Mouse (Mus musculus): ENCODE data around the gene Ccrl2.

Gene Ccrl2

DNA sequence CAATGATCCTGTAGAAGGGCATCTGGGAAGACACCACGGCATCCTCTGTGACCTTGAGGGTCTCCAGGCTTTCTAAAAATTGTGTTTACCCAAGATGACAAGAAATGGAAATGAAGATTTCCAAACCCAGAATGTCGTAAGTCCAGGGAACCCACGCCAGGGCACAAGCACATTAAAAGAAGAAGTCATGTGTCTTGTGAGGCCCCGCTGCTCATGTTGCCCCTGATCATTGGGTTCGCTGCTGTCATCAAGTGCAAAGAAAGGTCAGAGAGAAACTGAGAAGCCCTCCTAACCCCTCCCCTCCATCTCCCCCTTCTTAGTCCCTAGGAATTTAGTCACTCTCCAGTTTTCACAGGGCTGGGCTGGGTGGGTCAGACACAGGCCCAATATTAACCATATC, 5.5 kb upstream of the Ccrl2 start:
- in situ Hi-C loops (cut with MboI): no loop called here

- in situ Hi-C loops (cut with MboI): no loop called here
These were observed 1.7 kb upstream of the Ccrl2 start for GRCm38 (mm10) chr9:111058943-111059556.

DNA sequence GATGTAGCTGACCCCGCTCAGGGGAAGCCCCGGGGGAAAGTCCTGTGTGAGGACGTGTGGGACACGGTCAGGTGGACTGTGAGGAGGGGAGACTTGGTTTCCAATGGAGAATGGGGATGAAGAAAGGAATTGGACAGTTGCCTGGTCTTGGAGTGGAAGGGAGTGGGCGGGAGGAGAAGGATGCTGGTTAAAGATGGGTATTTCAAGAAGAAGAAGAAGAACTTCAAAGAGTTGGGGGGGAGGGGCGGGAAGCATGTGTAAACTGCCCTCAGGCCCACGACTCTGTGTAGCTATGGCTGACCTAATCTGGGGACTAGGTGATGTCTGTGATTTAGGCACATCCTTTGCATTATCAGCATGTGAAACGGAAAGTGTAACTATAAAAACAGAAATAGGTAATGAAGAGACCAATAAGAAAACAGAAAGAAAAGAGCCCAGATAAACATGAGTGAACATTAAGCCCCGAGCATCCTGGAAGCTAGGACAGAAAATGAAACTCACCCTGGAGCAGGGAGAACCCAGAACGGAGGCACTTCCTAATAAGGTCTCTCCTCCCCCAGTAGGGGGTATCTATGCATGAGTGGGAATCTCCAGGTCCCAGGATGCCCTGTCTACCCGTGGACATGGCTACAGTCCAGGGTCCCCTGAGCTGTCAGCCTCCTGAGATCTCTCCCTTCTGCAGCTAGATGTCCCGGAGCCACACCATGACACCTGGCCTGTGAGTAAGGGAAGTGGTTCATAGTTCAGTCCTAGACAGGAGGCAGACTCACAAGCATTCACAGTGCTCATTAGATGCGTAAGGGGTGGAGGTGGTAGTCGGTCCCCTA, 438 bp upstream of the Ccrl2 start:
- in situ Hi-C loops (cut with MboI): no loop called here

GRCm38 (mm10) chr9:111056519-111056797, 861 bp downstream of the Ccrl2 start:
- in situ Hi-C loops (cut with MboI): no loop called here

GRCm38 (mm10) chr9:111055800-111056518, 1.4 kb downstream of the Ccrl2 start:
- in situ Hi-C loops (cut with MboI): no loop called here

DNA sequence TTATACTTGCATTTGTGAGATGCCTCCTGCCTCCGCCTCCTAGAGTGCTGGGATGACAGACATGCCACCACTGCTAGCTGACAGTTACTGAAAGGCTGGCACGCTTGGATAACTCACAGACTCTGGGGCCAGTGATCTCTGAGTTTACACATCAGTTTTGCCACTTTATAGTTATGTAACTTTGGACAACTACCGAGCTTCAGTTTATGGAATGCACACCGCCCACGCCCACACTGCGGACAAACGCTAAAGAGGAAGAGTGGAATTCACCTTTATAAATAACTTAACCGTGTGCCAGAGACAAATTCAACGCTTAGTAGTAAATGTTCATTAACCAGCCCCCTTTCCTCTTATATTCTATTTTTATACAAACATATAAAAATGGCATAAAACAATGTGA, 2.4 kb downstream of the Ccrl2 start:
- in situ Hi-C loops (cut with MboI): no loop called here

GRCm38 (mm10) chr9:111048452-111048851, 8.9 kb downstream of the Ccrl2 start:
- in situ Hi-C loops (cut with MboI): no loop called here

GRCm38 (mm10) chr9:111047266-111047665, 10.1 kb downstream of the Ccrl2 start:
- in situ Hi-C loops (cut with MboI): no loop called here

- in situ Hi-C loops (cut with MboI): no loop called here
These were observed 11.1 kb downstream of the Ccrl2 start for GRCm38 (mm10) chr9:111046222-111046621.

- in situ Hi-C loops (cut with MboI): no loop called here
These were observed 15.1 kb downstream of the Ccrl2 start for GRCm38 (mm10) chr9:111042266-111042665.

DNA sequence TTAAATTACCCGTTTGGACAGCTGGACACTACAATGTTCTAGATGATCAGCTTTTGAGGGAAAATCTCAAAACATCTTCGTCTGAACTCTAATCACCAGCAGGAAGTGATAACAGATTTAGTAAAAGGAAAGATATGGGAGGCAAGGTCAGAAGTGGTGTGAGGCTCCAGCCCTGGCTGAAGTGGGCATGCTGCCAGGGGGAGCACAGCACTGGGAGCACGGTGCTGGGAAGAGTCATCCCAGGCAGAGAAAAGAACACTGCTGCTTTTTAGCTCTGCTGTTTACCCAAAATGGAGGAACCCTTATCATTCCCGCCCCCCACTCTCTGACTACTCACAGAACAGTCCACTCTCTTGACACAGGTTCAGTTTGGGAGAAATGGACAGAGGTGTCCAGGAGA, 17.4 kb downstream of the Ccrl2 start:
- in situ Hi-C loops (cut with MboI): no loop called here

DNA sequence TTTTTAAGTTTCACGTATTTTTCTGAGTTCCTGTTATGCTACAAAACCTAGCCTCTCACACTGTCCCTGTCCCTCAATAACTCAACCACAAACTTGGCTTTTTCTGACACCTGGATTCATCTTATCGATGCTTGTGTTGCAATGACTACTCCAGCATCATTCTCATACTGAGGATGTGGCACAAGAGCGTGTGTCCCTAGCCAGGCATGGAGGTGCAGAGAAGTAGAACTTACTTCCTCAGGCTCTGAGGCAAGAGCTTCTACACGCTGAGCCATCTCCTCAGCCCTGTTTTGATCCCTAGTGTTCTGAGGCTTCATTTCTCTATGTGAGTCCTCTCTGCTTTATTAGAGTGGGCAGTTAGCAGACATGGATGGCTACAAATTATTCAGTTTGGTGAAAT, 23.6 kb downstream of the Ccrl2 start:
- in situ Hi-C loops (cut with MboI): no loop called here

GRCm38 (mm10) chr9:111026791-111027190, 30.5 kb downstream of the Ccrl2 start:
- in situ Hi-C loops (cut with MboI): no loop called here

DNA sequence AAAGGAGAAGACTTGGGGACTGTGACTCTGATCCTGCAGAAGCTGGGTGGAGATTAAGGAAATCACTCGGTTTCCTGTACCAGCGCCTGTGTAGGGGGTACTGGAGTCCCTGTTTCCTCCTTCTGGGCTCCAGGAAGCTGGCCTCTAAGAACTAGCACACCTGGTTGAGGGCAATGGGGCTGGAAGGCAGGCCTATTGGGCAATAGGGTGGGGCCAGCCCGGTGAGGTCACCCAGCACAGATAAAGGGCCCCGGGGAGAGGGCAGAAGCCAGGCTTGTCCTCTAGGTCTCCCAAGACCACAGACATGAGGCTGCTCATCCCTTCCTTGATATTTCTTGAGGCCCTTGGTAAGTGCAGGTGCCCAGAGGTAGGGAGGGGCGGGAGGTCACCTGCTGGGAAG, 38.3 kb downstream of the Ccrl2 start, which contains the start of gene Ltf:
Ltf (plus strand) TSS at position 250 of the 400 bp plus-strand sequence.
- in situ Hi-C loops (cut with MboI): no loop called here

GRCm38 (mm10) chr9:111015658-111016057, 41.7 kb downstream of the Ccrl2 start:
- in situ Hi-C loops (cut with MboI): no loop called here

DNA sequence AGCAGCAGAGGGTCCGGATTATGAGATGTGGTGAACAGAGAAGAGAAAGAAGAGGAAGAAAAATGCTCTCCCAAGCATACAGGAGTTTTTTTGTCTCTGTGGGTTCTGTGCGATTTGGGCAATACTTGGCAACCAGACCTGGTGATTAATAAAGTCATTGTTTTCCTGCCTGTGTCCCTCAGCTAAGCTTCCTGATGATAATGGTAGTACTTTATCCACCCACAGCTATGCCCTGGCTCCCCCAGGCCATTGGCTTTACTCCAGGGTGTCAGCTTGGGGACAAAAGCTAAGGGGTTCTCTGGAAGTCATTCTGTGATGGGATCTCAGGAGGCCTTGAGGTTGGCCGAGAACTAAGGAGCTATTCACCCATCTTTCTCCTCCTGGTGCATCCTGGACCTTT, 45.3 kb downstream of the Ccrl2 start:
- in situ Hi-C loops (cut with MboI): no loop called here

GRCm38 (mm10) chr9:111011550-111011949, 45.8 kb downstream of the Ccrl2 start:
- in situ Hi-C loops (cut with MboI): no loop called here

DNA sequence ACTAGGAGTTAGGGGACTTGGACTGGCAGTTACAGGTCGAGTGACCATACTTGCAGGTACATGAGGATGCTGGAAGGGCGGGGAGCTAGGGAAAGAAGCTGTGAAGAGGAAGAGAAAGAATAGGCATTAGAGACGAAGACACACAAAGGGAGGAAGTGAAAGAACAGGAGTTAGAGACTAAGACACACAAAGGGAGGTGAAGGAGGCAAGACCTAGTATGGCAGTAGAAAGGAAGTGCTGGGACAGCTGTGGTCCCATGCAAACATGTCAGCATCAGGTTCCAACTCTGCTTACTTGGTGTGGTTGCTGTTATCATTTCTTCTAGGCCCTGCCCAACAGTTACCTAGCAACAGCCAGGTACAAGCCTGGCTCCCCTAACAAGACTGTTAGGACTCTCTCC, 47.6 kb downstream of the Ccrl2 start:
- in situ Hi-C loops (cut with MboI): no loop called here

DNA sequence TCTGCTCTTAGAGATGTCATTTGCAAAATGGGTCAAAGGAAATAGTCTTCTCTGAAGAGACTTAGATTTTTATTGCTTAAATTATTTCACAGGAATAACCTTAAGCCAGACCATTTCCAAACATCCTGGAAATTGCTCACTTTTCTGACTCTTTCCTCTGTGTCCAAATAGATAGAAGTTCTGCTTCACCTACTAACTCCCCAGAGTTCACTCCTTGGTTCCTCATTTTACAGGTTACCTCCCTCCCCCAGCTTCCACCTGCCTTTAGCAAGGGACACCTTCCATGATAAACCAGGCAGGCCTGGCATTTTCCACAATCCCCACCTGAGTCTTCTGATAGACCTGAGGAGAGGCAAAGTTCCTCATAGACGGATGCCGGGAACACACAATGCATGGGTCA, 50.8 kb downstream of the Ccrl2 start:
- in situ Hi-C loops (cut with MboI): no loop called here
